Mouse (Mus musculus) left cerebral cortex, adult 2 months (tissue): Measurements from ENCODE around the gene Majin. TPM values are rescaled to one million over a fixed set of nuclear protein-coding genes. Genes with fewer than 3 reads are reported as not detected.

Source experiments
- DNase-seq, 2 experiments: peaks; one replicate each; pipeline ENCODE4 v3.0.0; 2021 to 2022; ENCODE audit warnings: low spot score in 2 of 2, mixed read lengths in 1 of 2; ENCODE audit errors: extremely low spot score in 1 of 2
- H3K27ac ChIP-seq: fragments of 200-600 bp; 2 replicates; pipeline ENCODE4 v1.8.1; 2022
- H3K4me3 ChIP-seq: fragments of 200-600 bp; 2 replicates; pipeline ENCODE4 v1.8.1; 2022
- CTCF ChIP-seq: fragments of 200-600 bp; IDR thresholded peaks from 2 replicates; pipeline ENCODE4 v1.8.1; 2022; ENCODE audit warnings: antibody characterized with exemption, mild to moderate bottlenecking, moderate library complexity
- intact Hi-C: fragments of 180-260 bp; cut with DNase I; formaldehyde crosslinking; loops from one replicate; pipeline ENCODE4 v1.15.1; 2025
- total RNA-seq, 2 experiments: library from RNA; stranded (reverse); gene quantifications; 2 replicates each; pipeline ENCODE4 v1.2.3; 2021

Gene Majin
- total RNA-seq, 2 experiments from 2014 or later, result not detected

- no peak for DNase-seq
- intact Hi-C loops, result no loop called here
- H3K27ac ChIP-seq, result no peak overlapping the region
- H3K4me3 ChIP-seq, result no peak overlapping the region
- no peak for TF ChIP-seq CTCF
These were observed 13.0 kb upstream of the Majin start for GRCm38 (mm10) chr19:6171215-6171614.

GRCm38 (mm10) chr19:6174771-6175170, 9.4 kb upstream of the Majin start:
- intact Hi-C loops, result no loop called here
- no peak for DNase-seq
- Histone ChIP-seq H3K4me3 (no peak overlapping the region), H3K27ac (no peak overlapping the region)
- TF ChIP-seq CTCF, result no peak

- no peak overlapping the region for H3K4me3 ChIP-seq
- H3K27ac ChIP-seq, result no peak overlapping the region
- no peak for TF ChIP-seq CTCF
- intact Hi-C loops, result no loop called here
- no peak for DNase-seq
These were observed 5.4 kb upstream of the Majin start for GRCm38 (mm10) chr19:6178775-6179174.

- no peak for DNase-seq
- intact Hi-C loops, result no loop called here
- H3K4me3 ChIP-seq, result no peak overlapping the region
These were observed 2.6 kb upstream of the Majin start for GRCm38 (mm10) chr19:6181629-6182028.

GRCm38 (mm10) chr19:6182534-6182933, 1.7 kb upstream of the Majin start:
- Histone ChIP-seq H3K27ac (no peak overlapping the region; the same call in 1 of the 2 replicates), H3K4me3 (no peak overlapping the region)
- intact Hi-C loops, result no loop called here
- no peak for DNase-seq
- no peak for TF ChIP-seq CTCF

More at GRCm38 (mm10) chr19:6181629-6182028, 2.6 kb upstream of the Majin start:
- no peak overlapping the region for H3K27ac ChIP-seq
- no peak for TF ChIP-seq CTCF

GRCm38 (mm10) chr19:6204265-6204664, 20.1 kb downstream of the Majin start:
- DNase-seq, result no peak
- Histone ChIP-seq H3K4me3 (no peak overlapping the region), H3K27ac (no peak overlapping the region)
- intact Hi-C loops, result no loop called here
- no peak for TF ChIP-seq CTCF

- intact Hi-C loops, result no loop called here
- DNase-seq, result no peak
- TF ChIP-seq CTCF, result no peak
- no peak overlapping the region for H3K4me3 ChIP-seq
- no peak overlapping the region for H3K27ac ChIP-seq
These were observed 22.5 kb downstream of the Majin start for GRCm38 (mm10) chr19:6206716-6207115.

- Histone ChIP-seq H3K27ac (no peak overlapping the region), H3K4me3 (no peak overlapping the region)
- intact Hi-C loops, result loop anchor here (5.0 kb wide), 1 partner anchor 54 kb away; no protein-coding TSS in a partner anchor
- no peak for DNase-seq
- no peak for TF ChIP-seq CTCF
These were observed 32.0 kb downstream of the Majin start for GRCm38 (mm10) chr19:6216046-6216705.

DNA sequence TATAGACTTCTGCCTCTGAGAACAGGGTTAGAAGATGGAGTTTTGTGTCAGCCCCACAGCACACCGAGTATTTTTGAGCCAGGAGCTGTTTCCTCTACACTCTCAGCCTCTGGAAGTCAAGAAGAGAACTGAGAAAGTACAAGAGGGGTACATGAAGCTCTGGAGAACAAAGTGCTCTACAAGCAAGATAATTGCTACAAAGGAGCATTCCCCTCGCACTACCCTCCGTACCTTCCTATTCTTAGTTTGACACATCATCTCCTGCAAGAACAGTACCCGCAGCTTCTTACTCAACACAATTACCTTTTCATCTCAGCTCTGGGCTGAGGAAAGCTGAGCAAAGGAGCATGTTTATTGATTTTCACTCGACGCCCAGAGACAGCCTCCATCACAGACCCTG, 34.4 kb downstream of the Majin start:
- no peak for TF ChIP-seq CTCF
- no peak for DNase-seq
- H3K27ac ChIP-seq, result no peak overlapping the region
- intact Hi-C loops, result loop anchor here (5.0 kb wide), 1 partner anchor 56 kb away; no protein-coding TSS in a partner anchor
- no peak overlapping the region for H3K4me3 ChIP-seq

- H3K27ac ChIP-seq, result no peak within 1 kb of the TSS
- intact Hi-C loops, result no loop called here
- no peak within 1 kb of the TSS for H3K4me3 ChIP-seq
- TF ChIP-seq CTCF, result no peak
- DNase-seq, result no peak
These were observed 41.9 kb downstream of the Majin start, which contains the start of gene Gpha2 for GRCm38 (mm10) chr19:6226135-6226534. Gene Gpha2 (plus strand): TSS chr19:6226380.

DNA sequence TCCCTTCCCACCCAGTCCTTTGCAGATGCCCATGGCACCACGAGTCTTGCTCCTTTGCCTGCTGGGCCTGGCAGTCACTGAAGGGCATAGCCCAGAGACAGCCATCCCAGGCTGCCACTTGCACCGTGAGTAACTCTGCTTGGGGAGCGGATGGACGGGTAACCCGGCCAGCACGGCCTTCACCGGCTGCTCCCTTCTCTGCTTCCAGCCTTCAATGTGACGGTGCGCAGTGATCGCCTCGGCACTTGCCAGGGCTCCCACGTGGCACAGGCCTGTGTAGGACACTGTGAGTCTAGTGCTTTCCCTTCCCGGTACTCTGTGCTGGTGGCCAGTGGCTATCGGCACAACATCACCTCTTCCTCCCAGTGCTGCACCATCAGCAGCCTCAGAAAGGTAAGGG, 42.6 kb downstream of the Majin start:
- intact Hi-C loops, result no loop called here
- DNase-seq, result no peak
- H3K27ac ChIP-seq, result no peak overlapping the region
- H3K4me3 ChIP-seq, result no peak overlapping the region
- no peak for TF ChIP-seq CTCF

GRCm38 (mm10) chr19:6227864-6228263, 43.7 kb downstream of the Majin start:
- TF ChIP-seq CTCF, result no peak
- no peak for DNase-seq
- no peak overlapping the region for H3K4me3 ChIP-seq
- H3K27ac ChIP-seq, result no peak overlapping the region
- intact Hi-C loops, result no loop called here

GRCm38 (mm10) chr19:6230411-6230810, 46.2 kb downstream of the Majin start:
- DNase-seq, result no peak
- intact Hi-C loops, result no loop called here
- Histone ChIP-seq H3K27ac (no peak overlapping the region), H3K4me3 (no peak overlapping the region)
- no peak for TF ChIP-seq CTCF
